Mouse (Mus musculus): ENCODE results near the gene Hist1h3a. TPM values are rescaled to one million over a fixed set of nuclear protein-coding genes. Genes with fewer than 3 reads are reported as not detected.
"Not testable (repeated sequence)": the region's sequence is repeated elsewhere in the genome, so short reads cannot be mapped to it uniquely, and the experiment has no call there.

Gene Hist1h3a
- polyA plus RNA-seq (2015; fragmentation: Nextera tagmentation; extraction: Ambion mirVana), result 0.77 and 0.98 TPM in 2 replicates

- H3K27me3 ChIP-seq (replicated peaks), result not testable (repeated sequence)
- ATAC-seq (replicated peaks), result peak; percentile 65
- WGBS, result under 1% methylated on average over 29 of the region's 52 CpGs
Observed at GRCm38 (mm10) chr13:23761871-23762821, at the start of gene Hist1h3a. Gene Hist1h3a, minus strand, starts transcription at chr13:23762386.

GRCm38 (mm10) chr13:23806422-23807052, 44.4 kb upstream of the Hist1h3a start, which contains the start of gene Slc17a2:
Gene Slc17a2, plus strand, starts transcription at chr13:23806993.
- Histone ChIP-seq H3K4me3 (no peak within 1 kb of the TSS), H3K36me3 (replicated peaks) (no peaks in the 10 kb centered on the region), H3K9ac (no peak within 1 kb of the TSS), H3K4me2 (no peak within 1 kb of the TSS), H3K27me3 (replicated peaks) (no peaks in the 10 kb centered on the region), H3K4me1 (no peaks in the 10 kb centered on the region), H3K9me3 (no peaks in the 10 kb centered on the region), H3K27ac (no peak within 1 kb of the TSS)
- WGBS, result 90% methylated on average over 15 of the region's 15 CpGs
- no peak for ATAC-seq (replicated peaks)

More at GRCm38 (mm10) chr13:23761871-23762821, at the start of gene Hist1h3a:
- peak within 1 kb of the TSS; percentile 29; the same call in 1 of the 2 replicates for H3K9ac ChIP-seq
- peaks cover 38% of the 10 kb centered on the region for H3K4me1 ChIP-seq
- peak within 1 kb of the TSS; percentile 94 for H3K4me2 ChIP-seq
- peak within 1 kb of the TSS; percentile 87 for H3K27ac ChIP-seq
- not testable (repeated sequence) for H3K36me3 ChIP-seq (replicated peaks); H3K9me3 ChIP-seq
- H3K4me3 ChIP-seq, result peak within 1 kb of the TSS; percentile 65

DNA sequence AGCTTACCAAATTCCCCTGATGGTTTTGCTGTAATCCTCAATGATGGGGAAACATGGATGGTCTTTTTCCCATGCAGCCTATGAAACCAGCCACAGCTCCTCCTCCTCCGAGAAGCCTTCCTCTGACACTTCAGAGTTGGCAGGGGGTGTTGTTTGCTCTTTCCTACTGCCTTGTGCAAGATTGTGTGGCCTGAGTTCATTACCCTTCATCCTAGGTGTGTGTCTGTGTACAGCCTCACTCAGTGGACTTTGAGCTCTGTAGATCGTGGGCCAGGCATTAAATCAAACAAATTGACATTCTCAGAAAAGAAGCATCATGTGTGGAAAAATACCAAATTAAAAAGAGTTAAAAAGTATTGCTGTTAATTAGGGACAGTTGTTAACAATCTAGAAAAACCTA, 42.3 kb upstream of the Hist1h3a start:
- Histone ChIP-seq H3K4me1 (no peaks in the 10 kb centered on the region), H3K9me3 (no peaks in the 10 kb centered on the region), H3K9ac (no peak overlapping the region), H3K27me3 (replicated peaks) (no peaks in the 10 kb centered on the region), H3K4me3 (no peak overlapping the region), H3K36me3 (replicated peaks) (no peaks in the 10 kb centered on the region), H3K4me2 (no peak overlapping the region), H3K27ac (no peak overlapping the region)
- WGBS, result 90% methylated on average over 2 of the region's 2 CpGs
- no peak for ATAC-seq (replicated peaks)

DNA sequence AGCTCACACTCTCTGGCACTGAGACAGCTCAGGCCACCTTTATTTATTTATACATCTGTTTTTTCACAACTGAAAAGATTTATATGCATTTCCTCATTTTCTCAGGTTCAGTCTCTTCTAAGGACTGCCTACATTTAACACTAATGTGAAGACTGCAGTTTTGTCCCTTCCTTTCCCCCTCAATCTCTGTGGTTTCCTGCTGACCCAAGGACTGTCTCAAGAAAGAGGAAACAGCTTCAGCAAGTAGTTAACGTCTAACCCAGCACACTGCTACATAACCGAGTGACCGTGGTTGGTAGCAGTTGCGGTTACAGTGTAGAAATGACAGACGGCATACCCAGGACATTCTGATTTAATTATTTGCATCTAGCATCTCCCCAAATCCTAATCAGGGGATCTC, 37.2 kb upstream of the Hist1h3a start:
- Histone ChIP-seq H3K4me2 (no peak overlapping the region), H3K4me3 (no peak overlapping the region), H3K27me3 (replicated peaks) (no peaks in the 10 kb centered on the region), H3K9ac (no peak overlapping the region), H3K27ac (no peak overlapping the region), H3K9me3 (no peaks in the 10 kb centered on the region), H3K36me3 (replicated peaks) (no peaks in the 10 kb centered on the region), H3K4me1 (no peaks in the 10 kb centered on the region)
- WGBS, result 88% methylated on average over 5 of the region's 5 CpGs
- ATAC-seq (replicated peaks), result no peak

GRCm38 (mm10) chr13:23792520-23792919, 30.3 kb upstream of the Hist1h3a start:
- Histone ChIP-seq H3K4me2 (no peak overlapping the region), H3K4me3 (no peak overlapping the region), H3K9ac (no peak overlapping the region), H3K27ac (no peak overlapping the region), H3K9me3 (no peaks in the 10 kb centered on the region), H3K36me3 (replicated peaks) (no peaks in the 10 kb centered on the region), H3K4me1 (no peaks in the 10 kb centered on the region), H3K27me3 (replicated peaks) (no peaks in the 10 kb centered on the region)
- 48% methylated on average over 2 of the region's 2 CpGs for WGBS
- peak; percentile 78; the same call in 1 of the 2 replicates for ATAC-seq (replicated peaks)

- Histone ChIP-seq H3K4me3 (no peak overlapping the region), H3K27me3 (replicated peaks) (no peaks in the 10 kb centered on the region), H3K9ac (no peak overlapping the region), H3K4me1 (no peaks in the 10 kb centered on the region), H3K9me3 (no peaks in the 10 kb centered on the region), H3K36me3 (replicated peaks) (no peaks in the 10 kb centered on the region), H3K27ac (no peak overlapping the region), H3K4me2 (no peak overlapping the region)
- no peak for ATAC-seq (replicated peaks)
- 87% methylated on average over 4 of the region's 4 CpGs for WGBS
Observed at GRCm38 (mm10) chr13:23779025-23779424, 16.8 kb upstream of the Hist1h3a start.

DNA sequence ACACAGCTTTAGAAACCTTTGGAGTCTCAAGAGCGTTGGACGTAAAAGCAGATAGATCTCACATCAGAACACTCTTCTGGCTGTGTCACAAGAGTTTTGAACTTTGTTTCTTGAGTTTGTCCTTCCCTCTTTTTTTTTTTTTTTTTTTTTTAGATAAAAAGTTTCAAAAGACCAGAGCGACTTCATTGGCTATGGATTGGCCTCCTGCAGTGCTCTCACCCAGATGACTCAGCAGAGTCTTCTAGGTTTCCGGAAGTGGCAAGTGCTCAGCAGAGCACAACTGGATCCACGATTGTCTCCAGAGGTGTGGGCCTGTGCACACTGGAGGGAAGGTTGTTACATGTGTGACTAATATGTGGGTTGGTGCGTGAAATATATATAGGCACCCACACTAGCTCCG, 16.2 kb upstream of the Hist1h3a start:
- Histone ChIP-seq H3K27ac (no peak overlapping the region), H3K27me3 (replicated peaks) (no peaks in the 10 kb centered on the region), H3K9me3 (no peaks in the 10 kb centered on the region), H3K4me2 (no peak overlapping the region), H3K4me1 (no peaks in the 10 kb centered on the region), H3K9ac (no peak overlapping the region), H3K36me3 (replicated peaks) (no peaks in the 10 kb centered on the region), H3K4me3 (no peak overlapping the region)
- WGBS, result 94% methylated on average over 7 of the region's 7 CpGs
- no peak for ATAC-seq (replicated peaks)

- H3K27ac ChIP-seq, result no peak overlapping the region
- peak overlapping the region; percentile 41 for H3K4me2 ChIP-seq
- no peaks in the 10 kb centered on the region for H3K36me3 ChIP-seq (replicated peaks)
- no peaks in the 10 kb centered on the region for H3K4me1 ChIP-seq
- H3K27me3 ChIP-seq (replicated peaks), result no peaks in the 10 kb centered on the region
- H3K9ac ChIP-seq, result no peak overlapping the region
- peak; percentile 92 for ATAC-seq (replicated peaks)
- H3K9me3 ChIP-seq, result no peaks in the 10 kb centered on the region
- 25% methylated on average over 21 of the region's 21 CpGs for WGBS
- H3K4me3 ChIP-seq, result peak overlapping the region; percentile 13; the same call in 1 of the 2 replicates
Observed at GRCm38 (mm10) chr13:23772561-23773313, 10.6 kb upstream of the Hist1h3a start.

GRCm38 (mm10) chr13:23769613-23770012, 7.4 kb upstream of the Hist1h3a start, which contains the start of gene Trim38:
Gene Trim38, plus strand, starts transcription at chr13:23769913.
- H3K27ac ChIP-seq; ATAC-seq (replicated peaks); H3K4me3 ChIP-seq: not testable (repeated sequence)

DNA sequence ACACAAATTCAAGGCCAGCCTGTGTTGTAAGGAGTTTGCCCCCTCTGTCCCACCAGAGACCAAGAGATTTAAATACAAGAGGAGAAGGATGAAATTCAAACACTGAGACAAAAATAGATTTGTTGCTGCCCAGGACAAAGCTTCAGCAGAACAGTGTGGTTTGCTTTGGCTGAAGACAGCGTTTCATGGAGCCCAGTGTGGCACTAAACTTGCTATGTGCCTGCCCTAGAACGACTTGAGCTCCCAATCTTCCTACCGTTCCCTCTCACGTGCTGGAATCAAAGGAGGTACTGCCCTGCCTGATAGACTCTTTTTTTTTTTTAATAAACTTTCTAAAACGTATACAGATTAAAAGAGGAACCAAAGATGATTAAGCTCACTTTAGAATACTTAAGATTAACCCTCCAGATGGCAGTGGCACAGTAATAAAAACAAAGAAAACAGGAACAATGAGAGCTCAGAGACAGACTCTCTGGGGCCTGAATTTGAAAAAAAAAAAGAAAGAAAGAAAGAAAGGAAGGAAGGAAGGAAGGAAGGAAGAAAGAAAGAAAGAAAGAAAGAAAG, 6.7 kb upstream of the Hist1h3a start:
- H3K9ac ChIP-seq, result no peak overlapping the region
- no peak overlapping the region for H3K27ac ChIP-seq
- H3K4me2 ChIP-seq, result no peak overlapping the region
- no peaks in the 10 kb centered on the region for H3K9me3 ChIP-seq
- H3K36me3 ChIP-seq (replicated peaks), result no peaks in the 10 kb centered on the region
- no peak overlapping the region for H3K4me3 ChIP-seq
- no peak for ATAC-seq (replicated peaks)
- WGBS, result 45% methylated on average over 5 of the region's 5 CpGs
- H3K4me1 ChIP-seq, result peaks cover 6% of the 10 kb centered on the region
- H3K27me3 ChIP-seq (replicated peaks), result no peaks in the 10 kb centered on the region

More at GRCm38 (mm10) chr13:23769613-23770012, 7.4 kb upstream of the Hist1h3a start, which contains the start of gene Trim38:
- 84% methylated on average over 2 of the region's 2 CpGs for WGBS
- not testable (repeated sequence) for H3K9me3 ChIP-seq; H3K4me1 ChIP-seq; H3K36me3 ChIP-seq (replicated peaks); H3K27me3 ChIP-seq (replicated peaks); H3K9ac ChIP-seq; H3K4me2 ChIP-seq

DNA sequence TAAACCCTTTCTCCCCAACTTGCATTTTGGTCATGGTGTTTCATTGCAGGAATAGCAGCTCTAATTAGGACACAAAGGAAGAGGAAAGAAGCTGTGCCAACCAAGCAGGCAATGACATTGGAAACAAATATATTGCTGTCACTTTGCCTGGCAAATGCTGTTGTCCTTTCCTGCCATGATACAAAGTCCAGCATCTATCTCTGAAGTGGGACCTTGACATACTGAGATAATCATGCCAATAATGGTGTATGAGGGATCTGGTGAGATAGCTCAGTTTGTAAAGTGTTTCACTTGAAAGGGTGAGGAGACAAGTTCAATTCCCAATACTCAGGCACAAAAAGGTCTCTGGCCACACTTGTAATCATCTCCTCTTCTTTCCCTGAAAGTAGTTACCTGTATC, 4.6 kb upstream of the Hist1h3a start:
- H3K36me3 ChIP-seq (replicated peaks), result no peaks in the 10 kb centered on the region
- no peak overlapping the region for H3K9ac ChIP-seq
- no peaks in the 10 kb centered on the region for H3K27me3 ChIP-seq (replicated peaks)
- no peak overlapping the region for H3K4me3 ChIP-seq
- no peak for ATAC-seq (replicated peaks)
- no peak overlapping the region for H3K27ac ChIP-seq
- H3K4me2 ChIP-seq, result no peak overlapping the region
- H3K9me3 ChIP-seq, result no peaks in the 10 kb centered on the region
- peaks cover 20% of the 10 kb centered on the region for H3K4me1 ChIP-seq

DNA sequence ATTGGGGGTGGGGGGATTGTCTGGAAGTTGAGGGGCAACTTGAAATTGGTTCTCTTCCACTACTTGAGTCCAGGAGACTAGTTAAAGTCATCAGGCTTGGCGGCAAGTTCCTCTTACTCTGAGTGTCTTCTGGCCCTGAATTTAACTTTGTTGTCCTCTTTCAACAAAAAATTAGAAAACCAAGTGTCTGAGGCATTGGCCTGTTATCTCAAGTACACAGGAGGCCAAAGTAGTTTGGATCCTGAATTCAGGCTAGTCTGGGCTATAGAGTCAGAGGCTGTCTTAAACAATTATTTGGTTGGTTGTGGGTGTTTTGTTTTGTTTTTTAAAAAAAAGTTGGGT, 3.0 kb upstream of the Hist1h3a start:
- no peaks in the 10 kb centered on the region for H3K36me3 ChIP-seq (replicated peaks)
- H3K4me2 ChIP-seq, result no peak overlapping the region
- H3K4me3 ChIP-seq, result no peak overlapping the region
- no peak for ATAC-seq (replicated peaks)
- peaks cover 28% of the 10 kb centered on the region for H3K4me1 ChIP-seq
- no peaks in the 10 kb centered on the region for H3K27me3 ChIP-seq (replicated peaks)
- H3K27ac ChIP-seq, result no peak overlapping the region
- H3K9me3 ChIP-seq, result no peaks in the 10 kb centered on the region
- WGBS, result 73% methylated on average over 1 of the region's 1 CpGs
- no peak overlapping the region for H3K9ac ChIP-seq
